Mouse (Mus musculus): ENCODE data around the gene Gm17409.

Gene Gm17409

GRCm38 (mm10) chr2:58469816-58470215 lies at the start of gene Gm17409:
Gm17409 (plus strand) TSS chr2:58470116.
- DNase-seq (ENCODE audit: low spot score) = no peak

- no peak for DNase-seq (ENCODE audit: low spot score)
Observed at GRCm38 (mm10) chr2:58423319-58423718, 46.6 kb upstream of the Gm17409 start.

- DNase-seq (ENCODE audit: low spot score) = no peak
Observed at GRCm38 (mm10) chr2:58425436-58426004, 44.4 kb upstream of the Gm17409 start.

- no peak for DNase-seq (ENCODE audit: low spot score)
Observed at GRCm38 (mm10) chr2:58432211-58432610, 37.7 kb upstream of the Gm17409 start.

GRCm38 (mm10) chr2:58433317-58433716 lies 36.6 kb upstream of the Gm17409 start:
- DNase-seq (ENCODE audit: low spot score) = no peak

GRCm38 (mm10) chr2:58434438-58434837 lies 35.5 kb upstream of the Gm17409 start:
- DNase-seq (ENCODE audit: low spot score) = no peak

GRCm38 (mm10) chr2:58435507-58435906 lies 34.4 kb upstream of the Gm17409 start:
- DNase-seq (ENCODE audit: low spot score) = no peak

GRCm38 (mm10) chr2:58436911-58437310 lies 33.0 kb upstream of the Gm17409 start:
- no peak for DNase-seq (ENCODE audit: low spot score)

- no peak for DNase-seq (ENCODE audit: low spot score)
Observed at GRCm38 (mm10) chr2:58443163-58443562, 26.8 kb upstream of the Gm17409 start.

GRCm38 (mm10) chr2:58447001-58447400 lies 22.9 kb upstream of the Gm17409 start:
- no peak for DNase-seq (ENCODE audit: low spot score)

- no peak for DNase-seq (ENCODE audit: low spot score)
Observed at GRCm38 (mm10) chr2:58454095-58454865, 15.6 kb upstream of the Gm17409 start.

- DNase-seq (ENCODE audit: low spot score) = no peak
Observed at GRCm38 (mm10) chr2:58456843-58457487, 13.0 kb upstream of the Gm17409 start.

- DNase-seq (ENCODE audit: low spot score) = no peak
Observed at GRCm38 (mm10) chr2:58457488-58457865, 12.4 kb upstream of the Gm17409 start.

- peak; percentile 47 for DNase-seq (ENCODE audit: low spot score)
Observed at GRCm38 (mm10) chr2:58458820-58459371, 11.0 kb upstream of the Gm17409 start.

GRCm38 (mm10) chr2:58470290-58470689 lies 374 bp downstream of the Gm17409 start:
- DNase-seq (ENCODE audit: low spot score) = no peak

GRCm38 (mm10) chr2:58475578-58475977 lies 5.7 kb downstream of the Gm17409 start:
- no peak for DNase-seq (ENCODE audit: low spot score)

- peak; percentile 89 for DNase-seq (ENCODE audit: low spot score)
Observed at GRCm38 (mm10) chr2:58476956-58477715, 7.2 kb downstream of the Gm17409 start.

- no peak for DNase-seq (ENCODE audit: low spot score)
Observed at GRCm38 (mm10) chr2:58478144-58478543, 8.2 kb downstream of the Gm17409 start.

- DNase-seq (ENCODE audit: low spot score) = no peak
Observed at GRCm38 (mm10) chr2:58479536-58479935, 9.6 kb downstream of the Gm17409 start.

- no peak for DNase-seq (ENCODE audit: low spot score)
Observed at GRCm38 (mm10) chr2:58480764-58481163, 10.8 kb downstream of the Gm17409 start.

- no peak for DNase-seq (ENCODE audit: low spot score)
Observed at GRCm38 (mm10) chr2:58481450-58482100, 11.7 kb downstream of the Gm17409 start.
